Comparison of ENCODE assay signal across 19 mouse cellular contexts in genomic region chr12:32211257-32211656, GRCm38 (mm10). TPM values are rescaled to one million over a fixed set of nuclear protein-coding genes. Genes with fewer than 3 reads are reported as not detected.
DNase-seq lines count a peak whose midpoint lies in the region; ATAC-seq and TF ChIP-seq lines count a peak whose summit lies in the region.
"Had no signal": no experiment of that assay in that cellular context is flagged by ENCODE, and none has a peak within 500 bp of the region (broad histone marks: within the 10 kb centered on the region; RNA-seq: fewer than 3 reads in every experiment).

No protein-coding gene starts in this region.

- TF ChIP-seq CTCF in forebrain, postnatal 0 days (IDR thresholded peaks at IDR 0.05; ENCODE audit: low read depth), result no peak

- peak; percentile 49 for DNase-seq in heart, adult 11 months
- DNase-seq in heart, postnatal 14 days, result no peak
- DNase-seq in Muller cell, postnatal 12 days (ENCODE audit: inconsistent ontology term), result peak; percentile 72
- DNase-seq in forebrain, postnatal 0 days, result peak; percentile 30
- DNase-seq in right cerebral cortex, adult 2 months (ENCODE audit: low spot score in 2 of 2), result no peak
- DNase-seq: adrenal gland, postnatal 25 days; cerebellum, adult 9-10 months; embryo, embryonic 11 days; gastrocnemius, adult 2 months; heart, adult 18-20 months; kidney, adult 2 months; kidney, postnatal 25 days; lung, adult 18-20 months; thymus, adult 18-20 months had no signal

- H3K4me1 ChIP-seq in forebrain, postnatal 0 days (ENCODE audit: insufficient read depth), result peaks cover 16% of the 10 kb centered on the region; the same call in 1 of the 2 replicates
- H3K4me1 ChIP-seq in midbrain, embryonic 15.5 days, result no peaks in the 10 kb centered on the region
- H3K4me1 ChIP-seq: embryonic facial prominence, embryonic 15.5 days; heart, embryonic 15.5 days had no signal

- H3K9ac ChIP-seq in forebrain, postnatal 0 days, result no peak overlapping the region
- H3K9ac ChIP-seq in midbrain, embryonic 15.5 days, result no peak overlapping the region
- H3K9ac ChIP-seq: embryonic facial prominence, embryonic 15.5 days; heart, embryonic 15.5 days had no signal

- no peaks in the 10 kb centered on the region for H3K27me3 ChIP-seq in forebrain, postnatal 0 days (ENCODE audit: insufficient read depth, low read length)
- no peaks in the 10 kb centered on the region for H3K27me3 ChIP-seq in midbrain, embryonic 15.5 days (replicated peaks)
- H3K27me3 ChIP-seq: embryonic facial prominence, embryonic 15.5 days; heart, embryonic 15.5 days had no signal

- H3K4me2 ChIP-seq in forebrain, postnatal 0 days (ENCODE audit: low read depth), result no peak overlapping the region
- no peak overlapping the region for H3K4me2 ChIP-seq in midbrain, embryonic 15.5 days
- H3K4me2 ChIP-seq: embryonic facial prominence, embryonic 15.5 days; heart, embryonic 15.5 days had no signal

- H3K36me3 ChIP-seq in forebrain, postnatal 0 days (ENCODE audit: insufficient read depth), result no peaks in the 10 kb centered on the region
- H3K36me3 ChIP-seq in midbrain, embryonic 15.5 days (replicated peaks), result no peaks in the 10 kb centered on the region
- H3K36me3 ChIP-seq: embryonic facial prominence, embryonic 15.5 days; heart, embryonic 15.5 days had no signal

- ATAC-seq in forebrain, postnatal 0 days, result peak; percentile 61
- peak; percentile 77; the same call in 1 of the 2 replicates for ATAC-seq in midbrain, embryonic 15.5 days (replicated peaks)
- no peak for ATAC-seq in megakaryocyte-erythroid progenitor cell, adult 5-6 weeks (replicated peaks; ENCODE audit: low FRiP score, low TSS enrichment, poor library complexity, severe bottlenecking)

- H3K27ac ChIP-seq in forebrain, postnatal 0 days (ENCODE audit: low read depth, low read length), result no peak overlapping the region
- no peak overlapping the region for H3K27ac ChIP-seq in midbrain, embryonic 15.5 days
- H3K27ac ChIP-seq: embryonic facial prominence, embryonic 15.5 days; gastrocnemius, adult 2 months; heart, embryonic 15.5 days had no signal

- no peaks in the 10 kb centered on the region for H3K9me3 ChIP-seq in forebrain, postnatal 0 days (ENCODE audit: low read length)
- no peaks in the 10 kb centered on the region for H3K9me3 ChIP-seq in midbrain, embryonic 15.5 days
- H3K9me3 ChIP-seq: embryonic facial prominence, embryonic 15.5 days; heart, embryonic 15.5 days had no signal

- 20% methylated on average over 4 of the region's 4 CpGs for WGBS in forebrain, postnatal 0 days
- 43% methylated on average over 4 of the region's 4 CpGs for WGBS in midbrain, embryonic 15.5 days

- no peak overlapping the region for H3K4me3 ChIP-seq in forebrain, postnatal 0 days (ENCODE audit: low read depth, low read length)
- no peak overlapping the region for H3K4me3 ChIP-seq in midbrain, embryonic 15.5 days
- H3K4me3 ChIP-seq: embryonic facial prominence, embryonic 15.5 days; gastrocnemius, adult 2 months; heart, embryonic 15.5 days had no signal

- intact Hi-C loops in heart, postnatal 14 days (cut with DNase I), result no loop called here

RNA-seq across cellular contexts. Expression of gene Pik3cg, which starts 2.8 kb away (rescaled TPM):
- 1 to 10 TPM; 1.9 to 2.8 TPM for total RNA-seq in heart, postnatal 14 days (2021)
- 1.0 and 1.2 TPM in 2 replicates for total RNA-seq in forebrain, postnatal 0 days (2014; rRNA removed)
- 0.91 and 1.2 TPM in 2 replicates for polyA plus RNA-seq in forebrain, postnatal 0 days (2015; fragmentation: Nextera tagmentation; extraction: Ambion mirVana)
- polyA plus RNA-seq in midbrain, embryonic 15.5 days (2015; fragmentation: Nextera tagmentation; extraction: Ambion mirVana), result 1.2 and 1.6 TPM in 2 replicates
- 14.2 and 24.4 TPM in 2 replicates for total RNA-seq in megakaryocyte-erythroid progenitor cell, adult 5-6 weeks (2014; fragmentation: Nextera tagmentation)
- total RNA-seq in megakaryocyte-erythroid progenitor cell, adult 5-6 weeks (2017), result 12.0 and 16.1 TPM in 2 replicates
- polyA plus RNA-seq: C2C12 had no signal

Comparison
In these comparisons a context has a peak if more than half of its experiments do, and no peak if none do; other contexts are left out.
1. DNase-seq: peak in heart, adult 11 months (single experiment), Muller cell, postnatal 12 days (single experiment) and forebrain, postnatal 0 days (single experiment); none in heart, postnatal 14 days (0 of 2) and right cerebral cortex, adult 2 months (0 of 2).